Mouse (Mus musculus) heart, embryonic 15.5 days (tissue): Measurements from ENCODE around the gene Cers6. TPM values are rescaled to one million over a fixed set of nuclear protein-coding genes. Genes with fewer than 3 reads are reported as not detected.

Experiments
- ATAC-seq: fragments of 200-750 bp; cut with Nextera tagmentation; replicated peaks from 2 replicates; pipeline ENCODE4 v1.8.0; 2017; ENCODE audit warnings: low read depth, moderate TSS enrichment; ENCODE audit not compliant: insufficient number of reproducible peaks, insufficient read depth, low FRiP score
- H3K27ac ChIP-seq: fragments of 300-500 bp; sonication (generic); 2 replicates; pipeline ENCODE4 v1.5.1; 2015; ENCODE audit warnings: mild to moderate bottlenecking, inconsistent platforms
- H3K27me3 ChIP-seq: fragments of 300-500 bp; sonication (generic); 2 replicates; pipeline ENCODE4 v1.6.1; 2015; ENCODE audit warnings: inconsistent platforms
- H3K36me3 ChIP-seq: fragments of 300-500 bp; sonication (generic); 2 replicates; pipeline ENCODE4 v1.6.1; 2015; ENCODE audit warnings: mild to moderate bottlenecking, inconsistent platforms
- H3K4me1 ChIP-seq: fragments of 300-500 bp; sonication (generic); replicated peaks from 2 replicates; pipeline ENCODE4 v1.6.1; 2015; ENCODE audit warnings: inconsistent platforms
- H3K4me2 ChIP-seq: fragments of 300-500 bp; sonication (generic); 2 replicates; pipeline ENCODE4 v1.6.1; 2015; ENCODE audit warnings: inconsistent platforms, mild to moderate bottlenecking, moderate library complexity
- H3K4me3 ChIP-seq: fragments of 300-500 bp; sonication (generic); 2 replicates; pipeline ENCODE4 v1.5.1; 2015; ENCODE audit warnings: mild to moderate bottlenecking, inconsistent platforms
- H3K9ac ChIP-seq: fragments of 300-500 bp; sonication (generic); 2 replicates; pipeline ENCODE4 v1.6.1; 2015; ENCODE audit warnings: mild to moderate bottlenecking, inconsistent platforms
- H3K9me3 ChIP-seq: fragments of 300-500 bp; sonication (generic); replicated peaks from 2 replicates; pipeline ENCODE4 v1.6.1; 2016; ENCODE audit warnings: inconsistent platforms
- WGBS: fragments of 180-500 bp; shearing (Covaris S2); methylation state at CpG from one replicate; pipeline ENCODE4 v1.1.7; 2015; ENCODE audit warnings: mixed read lengths; 5-methylcytosine and 5-hydroxymethylcytosine counted together
- polyA plus RNA-seq: library from polyadenylated mRNA; unstranded; fragments of >200 nt; fragmentation: Nextera tagmentation; extraction: Ambion mirVana; gene quantifications from 2 replicates; pipeline ENCODE4 v1.2.1, GENCODE M21; 2015

The Cers6 gene
- polyA plus RNA-seq, 1 experiment from 2014 or later = 19.2 TPM

- no peak for ATAC-seq
- Histone ChIP-seq H3K27me3 (no peaks in the 10 kb centered on the region), H3K9ac (no peak overlapping the region), H3K4me2 (no peak overlapping the region), H3K9me3 (no peaks in the 10 kb centered on the region), H3K4me3 (no peak overlapping the region), H3K36me3 (no peaks in the 10 kb centered on the region), H3K4me1 (peaks cover 8% of the 10 kb centered on the region), H3K27ac (no peak overlapping the region)
- 47% methylated on average over 1 of the region's 1 CpGs for WGBS
These were observed 219.5 kb downstream of the Cers6 start for GRCm38 (mm10) chr2:69080760-69081159.

GRCm38 (mm10) chr2:69082499-69083197, 221.4 kb downstream of the Cers6 start:
- H3K4me2 ChIP-seq = no peak overlapping the region
- H3K9ac ChIP-seq = no peak overlapping the region
- H3K36me3 ChIP-seq = no peaks in the 10 kb centered on the region
- H3K27ac ChIP-seq = no peak overlapping the region
- no peak for ATAC-seq
- H3K27me3 ChIP-seq = no peaks in the 10 kb centered on the region
- WGBS = 48% methylated on average over 8 of the region's 8 CpGs
- H3K9me3 ChIP-seq = no peaks in the 10 kb centered on the region
- H3K4me3 ChIP-seq = no peak overlapping the region
- peaks cover 8% of the 10 kb centered on the region for H3K4me1 ChIP-seq

GRCm38 (mm10) chr2:69083198-69083509, 221.9 kb downstream of the Cers6 start:
- no peak overlapping the region for H3K9ac ChIP-seq
- no peaks in the 10 kb centered on the region for H3K36me3 ChIP-seq
- no peak overlapping the region for H3K4me2 ChIP-seq
- no peaks in the 10 kb centered on the region for H3K9me3 ChIP-seq
- ATAC-seq = no peak
- no peaks in the 10 kb centered on the region for H3K27me3 ChIP-seq
- H3K4me1 ChIP-seq = peaks cover 8% of the 10 kb centered on the region
- H3K4me3 ChIP-seq = no peak overlapping the region
- 85% methylated on average over 3 of the region's 3 CpGs for WGBS
- no peak overlapping the region for H3K27ac ChIP-seq

GRCm38 (mm10) chr2:69084416-69084815, 223.2 kb downstream of the Cers6 start:
- Histone ChIP-seq H3K4me1 (peaks cover 8% of the 10 kb centered on the region), H3K27me3 (no peaks in the 10 kb centered on the region), H3K9ac (no peak overlapping the region), H3K27ac (no peak overlapping the region), H3K4me3 (no peak overlapping the region), H3K9me3 (no peaks in the 10 kb centered on the region), H3K36me3 (no peaks in the 10 kb centered on the region), H3K4me2 (no peak overlapping the region)
- WGBS = 83% methylated on average over 6 of the region's 6 CpGs
- ATAC-seq = no peak

GRCm38 (mm10) chr2:69086505-69087260, 225.4 kb downstream of the Cers6 start:
- ATAC-seq = no peak
- WGBS = 43% methylated on average over 8 of the region's 8 CpGs
- Histone ChIP-seq H3K4me3 (no peak overlapping the region), H3K4me2 (no peak overlapping the region), H3K9ac (no peak overlapping the region), H3K27me3 (no peaks in the 10 kb centered on the region), H3K9me3 (no peaks in the 10 kb centered on the region), H3K36me3 (no peaks in the 10 kb centered on the region), H3K27ac (no peak overlapping the region), H3K4me1 (peaks cover 3% of the 10 kb centered on the region; the same call in 1 of the 2 replicates)

- Histone ChIP-seq H3K27ac (no peak overlapping the region), H3K9me3 (no peaks in the 10 kb centered on the region), H3K36me3 (no peaks in the 10 kb centered on the region), H3K4me3 (no peak overlapping the region), H3K27me3 (no peaks in the 10 kb centered on the region), H3K4me2 (no peak overlapping the region), H3K9ac (no peak overlapping the region), H3K4me1 (no peaks in the 10 kb centered on the region; the same call in 1 of the 2 replicates)
- no peak for ATAC-seq
These were observed 234.6 kb downstream of the Cers6 start for GRCm38 (mm10) chr2:69095836-69096235.

- no peak overlapping the region for H3K4me2 ChIP-seq
- ATAC-seq = no peak
- no peaks in the 10 kb centered on the region for H3K27me3 ChIP-seq
- no peaks in the 10 kb centered on the region for H3K36me3 ChIP-seq
- no peak overlapping the region for H3K9ac ChIP-seq
- no peak overlapping the region for H3K4me3 ChIP-seq
- H3K4me1 ChIP-seq = no peaks in the 10 kb centered on the region; the same call in 1 of the 2 replicates
- 79% methylated on average over 4 of the region's 4 CpGs for WGBS
- H3K9me3 ChIP-seq = no peaks in the 10 kb centered on the region
- no peak overlapping the region for H3K27ac ChIP-seq
These were observed 235.6 kb downstream of the Cers6 start for GRCm38 (mm10) chr2:69096821-69097220.

GRCm38 (mm10) chr2:69097526-69097925, 236.3 kb downstream of the Cers6 start:
- 57% methylated on average over 2 of the region's 2 CpGs for WGBS
- H3K36me3 ChIP-seq = no peaks in the 10 kb centered on the region
- no peak overlapping the region for H3K27ac ChIP-seq
- no peak overlapping the region for H3K9ac ChIP-seq
- H3K27me3 ChIP-seq = no peaks in the 10 kb centered on the region
- no peak for ATAC-seq
- no peaks in the 10 kb centered on the region for H3K9me3 ChIP-seq
- H3K4me1 ChIP-seq = no peaks in the 10 kb centered on the region; the same call in 1 of the 2 replicates
- no peak overlapping the region for H3K4me3 ChIP-seq
- H3K4me2 ChIP-seq = no peak overlapping the region

GRCm38 (mm10) chr2:69098701-69099100, 237.5 kb downstream of the Cers6 start:
- H3K27ac ChIP-seq = no peak overlapping the region
- no peaks in the 10 kb centered on the region for H3K36me3 ChIP-seq
- H3K4me2 ChIP-seq = no peak overlapping the region
- H3K9ac ChIP-seq = no peak overlapping the region
- WGBS = 88% methylated on average over 3 of the region's 3 CpGs
- no peak overlapping the region for H3K4me3 ChIP-seq
- H3K27me3 ChIP-seq = no peaks in the 10 kb centered on the region
- no peaks in the 10 kb centered on the region; the same call in 1 of the 2 replicates for H3K4me1 ChIP-seq
- no peaks in the 10 kb centered on the region for H3K9me3 ChIP-seq
- no peak for ATAC-seq

- no peak for ATAC-seq
- H3K4me2 ChIP-seq = no peak overlapping the region
- no peak overlapping the region for H3K27ac ChIP-seq
- no peaks in the 10 kb centered on the region for H3K27me3 ChIP-seq
- no peak overlapping the region for H3K9ac ChIP-seq
- whole genome bisulfite sequencing = 92% methylated on average over 7 of the region's 7 CpGs
- no peaks in the 10 kb centered on the region for H3K9me3 ChIP-seq
- no peaks in the 10 kb centered on the region; the same call in 1 of the 2 replicates for H3K4me1 ChIP-seq
- H3K36me3 ChIP-seq = no peaks in the 10 kb centered on the region
- no peak overlapping the region for H3K4me3 ChIP-seq
These were observed 237.9 kb downstream of the Cers6 start for GRCm38 (mm10) chr2:69099147-69099546.

- H3K4me3 ChIP-seq = no peak overlapping the region
- H3K9me3 ChIP-seq = no peaks in the 10 kb centered on the region
- H3K36me3 ChIP-seq = no peaks in the 10 kb centered on the region
- no peak overlapping the region for H3K4me2 ChIP-seq
- H3K27ac ChIP-seq = no peak overlapping the region
- H3K27me3 ChIP-seq = no peaks in the 10 kb centered on the region
- H3K9ac ChIP-seq = no peak overlapping the region
- H3K4me1 ChIP-seq = no peaks in the 10 kb centered on the region; the same call in 1 of the 2 replicates
- ATAC-seq = no peak
- 8% methylated on average over 3 of the region's 3 CpGs for WGBS
These were observed 239.5 kb downstream of the Cers6 start for GRCm38 (mm10) chr2:69100706-69101105.

- WGBS = 77% methylated on average over 3 of the region's 3 CpGs
- Histone ChIP-seq H3K27me3 (no peaks in the 10 kb centered on the region), H3K9me3 (no peaks in the 10 kb centered on the region), H3K4me3 (no peak overlapping the region), H3K4me1 (no peaks in the 10 kb centered on the region), H3K4me2 (no peak overlapping the region), H3K9ac (no peak overlapping the region), H3K36me3 (no peaks in the 10 kb centered on the region), H3K27ac (no peak overlapping the region)
- no peak for ATAC-seq
These were observed 242.3 kb downstream of the Cers6 start for GRCm38 (mm10) chr2:69103526-69103925.
